Mouse (Mus musculus) inflammation-experienced regulatory T-cells (primary cell): ENCODE results near the gene Clstn2. TPM values are rescaled to one million over a fixed set of nuclear protein-coding genes. Genes with fewer than 3 reads are reported as not detected.

ENCODE experiments used
- polyA plus RNA-seq, 2 experiments: library from polyadenylated mRNA; unstranded; fragments of 100-300 nt; shearing (Covaris generic); gene quantifications; one replicate each; pipeline ENCODE4 v1.2.1; 2017

Clstn2 gene
- under 1 TPM; 0.06 to 0.65 TPM for polyA plus RNA-seq

GRCm38 (mm10) chr9:98032573-98033272 is at the start of gene Clstn2:
TSS of gene Clstn2 (minus strand) at chr9:98033181.

